Mouse (Mus musculus): Measurements from ENCODE around the gene Taok3.

DNA sequence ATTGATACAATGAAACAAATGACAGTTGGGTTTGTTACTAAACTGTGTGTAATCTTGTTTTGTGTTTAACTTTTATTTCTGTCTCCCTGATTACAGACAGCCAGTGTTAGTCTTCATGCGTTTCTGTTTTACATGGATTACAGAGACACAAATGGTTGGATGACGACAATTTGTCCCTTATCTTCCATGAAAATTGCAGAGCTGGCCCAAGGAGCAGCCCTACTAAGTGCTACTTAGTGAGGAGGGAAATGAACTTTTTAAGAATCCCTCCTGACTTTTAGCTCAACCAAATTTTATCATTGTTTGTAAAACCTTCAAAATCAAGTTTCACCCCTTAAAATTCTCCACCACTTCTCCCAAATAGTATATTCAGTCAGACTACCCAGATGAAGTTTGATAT lies 1.7 kb upstream of the Taok3 start:
- TF ChIP-seq POLR2A (IDR thresholded peaks at IDR 0.05; ENCODE audit: control insufficient read depth in 1 of 2, insufficient read depth in 1 of 2, low read depth in 1 of 2, low read length in 2 of 2, poor library complexity in 1 of 2) = no peak
- no peak for TF ChIP-seq NRF1 (IDR thresholded peaks at IDR 0.05; ENCODE audit: insufficient read depth, low read depth, low read length, poor library complexity, severe bottlenecking)
- no peak for TF ChIP-seq SIN3A (IDR thresholded peaks at IDR 0.05; ENCODE audit: low read length)
